Mouse (Mus musculus): Measurements from ENCODE around the gene Tmem253. TPM values are rescaled to one million over a fixed set of nuclear protein-coding genes. Genes with fewer than 3 reads are reported as not detected.
A peak's percentile ranks its signal among the peaks of the same experiment; 100 is the strongest.

Gene Tmem253
- total and polyA plus RNA-seq, 2 experiments from 2014 or later, result 0.18 to 0.57 TPM

DNA sequence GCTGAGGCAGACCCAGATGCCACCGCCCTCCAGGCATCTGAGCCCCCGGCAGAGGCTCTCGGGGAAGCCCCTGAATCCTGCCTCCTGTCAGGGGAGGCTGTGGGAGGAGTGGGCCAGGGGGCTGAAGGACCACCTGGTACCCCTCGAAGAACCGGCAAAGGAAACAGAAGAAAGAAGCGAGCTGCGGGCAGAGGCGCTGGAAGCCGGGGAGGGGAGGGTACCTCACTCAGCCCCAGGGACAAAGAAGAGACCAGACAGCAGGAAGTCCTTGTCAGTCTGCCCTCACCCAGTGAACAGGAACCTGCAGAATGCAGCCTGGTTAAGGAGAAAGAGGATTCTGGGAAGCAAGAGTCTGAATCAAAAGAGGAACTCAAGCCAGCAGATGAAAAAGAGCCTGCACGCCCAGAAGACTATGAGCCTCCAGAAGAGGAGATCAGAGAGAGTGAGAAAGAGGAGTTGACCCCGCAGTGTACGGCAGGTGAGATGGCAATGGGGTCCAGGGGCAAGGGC is 25.9 kb upstream of the Tmem253 start:
- no peak overlapping the region for H3K4me3 ChIP-seq (ENCODE audit: low read depth, low read length)
- peaks cover 54% of the 10 kb centered on the region for H3K36me3 ChIP-seq (replicated peaks; ENCODE audit: control insufficient read depth, insufficient read depth, low read length)
- no peak for DNase-seq (ENCODE audit: low spot score)

DNA sequence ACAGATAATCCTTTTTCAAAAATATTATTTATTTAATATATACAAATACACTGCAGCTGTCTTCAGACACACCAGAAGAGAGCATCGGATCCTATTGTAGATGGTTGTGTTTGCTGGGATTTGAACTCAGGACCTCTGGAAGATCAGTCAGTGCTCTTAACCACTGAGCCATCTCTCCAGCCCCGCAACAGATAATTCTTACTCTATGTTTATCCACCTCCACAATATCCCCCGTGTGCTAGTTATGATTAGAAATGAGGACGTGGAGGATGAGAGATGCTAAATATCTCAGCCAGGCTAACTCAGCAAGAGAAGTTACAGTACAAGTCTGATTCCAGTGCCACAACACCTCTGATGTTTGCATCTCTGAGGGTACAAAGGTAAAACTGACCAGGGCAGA is 21.0 kb upstream of the Tmem253 start:
- no peaks in the 10 kb centered on the region for H3K9me3 ChIP-seq (replicated peaks; ENCODE audit: control insufficient read depth, low read length)
- no peak for ATAC-seq (ENCODE audit: insufficient read depth, low read depth)
- no peaks in the 10 kb centered on the region for H3K27me3 ChIP-seq (ENCODE audit: control insufficient read depth, insufficient read depth, low read length)
- no peak for DNase-seq (ENCODE audit: low spot score)
- WGBS, result 86% methylated on average over 4 of the region's 4 CpGs
- no peak overlapping the region for H3K4me3 ChIP-seq (ENCODE audit: low read depth, low read length)
- no peak overlapping the region for H3K4me2 ChIP-seq (ENCODE audit: low read depth, low read length)
- no peak overlapping the region for H3K27ac ChIP-seq (ENCODE audit: low read depth)
- H3K4me1 ChIP-seq (ENCODE audit: control insufficient read depth, insufficient read depth), result no peaks in the 10 kb centered on the region
- no peak overlapping the region for H3K9ac ChIP-seq (replicated peaks; ENCODE audit: low read depth, low read length)
- peaks cover 91% of the 10 kb centered on the region for H3K36me3 ChIP-seq (replicated peaks; ENCODE audit: control insufficient read depth, insufficient read depth, low read length)
- TF ChIP-seq EP300 (IDR thresholded peaks at IDR 0.05; ENCODE audit: low read depth), result no peak
- TF ChIP-seq CTCF (IDR thresholded peaks at IDR 0.05; ENCODE audit: low read depth), result no peak

More for the DNA sequence above, 25.9 kb upstream of the Tmem253 start:
- Histone ChIP-seq H3K4me1 (ENCODE audit: control insufficient read depth, insufficient read depth) (no peaks in the 10 kb centered on the region; the same call in 1 of the 2 replicates), H3K9ac (replicated peaks; ENCODE audit: low read depth, low read length) (no peak overlapping the region), H3K4me2 (ENCODE audit: low read depth, low read length) (no peak overlapping the region), H3K27ac (ENCODE audit: low read depth) (no peak overlapping the region), H3K27me3 (ENCODE audit: control insufficient read depth, insufficient read depth, low read length) (no peaks in the 10 kb centered on the region), H3K9me3 (replicated peaks; ENCODE audit: control insufficient read depth, low read length) (no peaks in the 10 kb centered on the region)
- WGBS, result 68% methylated on average over 12 of the region's 12 CpGs
- no peak for ATAC-seq (ENCODE audit: insufficient read depth, low read depth)
- no peak for TF ChIP-seq CTCF (IDR thresholded peaks at IDR 0.05; ENCODE audit: low read depth)
- no peak for TF ChIP-seq EP300 (IDR thresholded peaks at IDR 0.05; ENCODE audit: low read depth)

DNA sequence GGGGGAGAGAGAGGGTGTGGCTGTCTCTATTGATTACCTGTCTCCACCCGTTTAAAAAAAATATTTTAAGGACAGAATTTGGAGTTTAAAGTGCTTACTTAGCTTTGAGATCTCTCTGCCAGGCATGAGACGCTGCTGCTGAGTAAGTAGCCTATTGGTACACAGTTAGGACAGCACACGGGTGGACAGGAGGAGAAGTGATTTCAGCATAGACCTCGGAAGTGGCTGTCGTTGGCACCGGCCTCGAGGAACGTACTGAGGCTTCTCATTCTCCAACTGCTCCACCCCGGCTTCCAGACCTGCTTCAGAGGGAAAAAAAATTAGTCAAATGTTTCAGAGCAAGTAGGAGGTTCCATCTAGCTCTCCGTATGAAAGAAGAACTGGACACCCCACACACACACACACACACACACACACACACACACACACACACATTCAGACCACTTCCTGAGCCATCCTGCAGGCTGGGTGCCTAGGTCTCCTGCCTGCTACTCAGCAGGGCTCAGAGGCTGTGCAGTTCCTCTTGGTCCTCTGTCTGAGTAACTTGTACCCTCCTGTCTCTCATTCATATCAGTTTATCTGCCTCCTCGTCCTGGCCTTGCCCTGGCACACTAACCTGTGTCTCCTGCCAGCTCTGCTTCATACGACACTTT is 20.1 kb upstream of the Tmem253 start:
- no peak overlapping the region for H3K4me3 ChIP-seq (ENCODE audit: low read depth, low read length)
- H3K4me1 ChIP-seq (ENCODE audit: control insufficient read depth, insufficient read depth), result no peaks in the 10 kb centered on the region
- no peak for DNase-seq (ENCODE audit: low spot score)
- TF ChIP-seq EP300 (IDR thresholded peaks at IDR 0.05; ENCODE audit: low read depth) (no peak), CTCF (IDR thresholded peaks at IDR 0.05; ENCODE audit: low read depth) (no peak)
- H3K4me2 ChIP-seq (ENCODE audit: low read depth, low read length), result no peak overlapping the region
- no peaks in the 10 kb centered on the region for H3K9me3 ChIP-seq (replicated peaks; ENCODE audit: control insufficient read depth, low read length)
- H3K9ac ChIP-seq (replicated peaks; ENCODE audit: low read depth, low read length), result no peak overlapping the region
- H3K27ac ChIP-seq (ENCODE audit: low read depth), result no peak overlapping the region
- no peaks in the 10 kb centered on the region for H3K27me3 ChIP-seq (ENCODE audit: control insufficient read depth, insufficient read depth, low read length)
- peaks cover 91% of the 10 kb centered on the region for H3K36me3 ChIP-seq (replicated peaks; ENCODE audit: control insufficient read depth, insufficient read depth, low read length)
- WGBS, result 75% methylated on average over 12 of the region's 12 CpGs
- no peak for ATAC-seq (ENCODE audit: insufficient read depth, low read depth)

DNA sequence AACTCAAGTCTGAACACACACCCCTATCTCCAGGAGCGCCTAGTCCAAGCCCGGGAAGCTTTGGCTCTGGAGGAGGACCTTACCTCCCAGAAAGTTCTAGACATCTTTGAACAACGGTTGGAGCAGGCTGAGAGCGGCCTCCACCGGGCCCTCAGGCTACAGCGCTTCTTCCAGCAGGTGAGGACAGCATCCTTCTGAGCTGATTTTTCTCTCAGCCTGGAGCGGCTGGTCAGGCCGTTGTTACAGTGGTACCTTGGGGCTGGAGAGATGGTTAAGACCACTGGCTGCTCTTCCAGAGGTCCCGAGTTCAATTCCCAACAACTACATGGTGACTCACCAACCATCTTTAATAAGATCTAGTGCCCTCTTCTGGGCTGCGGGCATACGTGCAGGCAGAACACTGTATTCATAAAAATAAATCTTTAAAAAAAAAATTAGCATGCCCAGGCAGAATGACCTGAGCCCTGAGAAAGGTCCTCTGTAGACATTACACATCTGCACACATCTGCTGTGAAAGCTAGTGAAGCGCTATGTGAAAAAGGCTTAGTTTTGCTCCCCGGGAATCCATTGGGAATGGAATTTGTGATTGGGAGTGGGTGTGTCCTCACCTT is 19.1 kb upstream of the Tmem253 start:
- DNase-seq (ENCODE audit: low spot score) (peak; percentile 17), ATAC-seq (ENCODE audit: insufficient read depth, low read depth) (no peak)
- TF ChIP-seq EP300 (IDR thresholded peaks at IDR 0.05; ENCODE audit: low read depth), result no peak
- peak; percentile 45 for TF ChIP-seq CTCF (IDR thresholded peaks at IDR 0.05; ENCODE audit: low read depth)
- Histone ChIP-seq H3K9ac (replicated peaks; ENCODE audit: low read depth, low read length) (no peak overlapping the region), H3K4me3 (ENCODE audit: low read depth, low read length) (no peak overlapping the region), H3K9me3 (replicated peaks; ENCODE audit: control insufficient read depth, low read length) (no peaks in the 10 kb centered on the region), H3K36me3 (replicated peaks; ENCODE audit: control insufficient read depth, insufficient read depth, low read length) (peaks cover 85% of the 10 kb centered on the region), H3K27me3 (ENCODE audit: control insufficient read depth, insufficient read depth, low read length) (no peaks in the 10 kb centered on the region), H3K4me1 (ENCODE audit: control insufficient read depth, insufficient read depth) (no peaks in the 10 kb centered on the region), H3K4me2 (ENCODE audit: low read depth, low read length) (no peak overlapping the region), H3K27ac (ENCODE audit: low read depth) (no peak overlapping the region)
- 86% methylated on average over 13 of the region's 13 CpGs for WGBS

DNA sequence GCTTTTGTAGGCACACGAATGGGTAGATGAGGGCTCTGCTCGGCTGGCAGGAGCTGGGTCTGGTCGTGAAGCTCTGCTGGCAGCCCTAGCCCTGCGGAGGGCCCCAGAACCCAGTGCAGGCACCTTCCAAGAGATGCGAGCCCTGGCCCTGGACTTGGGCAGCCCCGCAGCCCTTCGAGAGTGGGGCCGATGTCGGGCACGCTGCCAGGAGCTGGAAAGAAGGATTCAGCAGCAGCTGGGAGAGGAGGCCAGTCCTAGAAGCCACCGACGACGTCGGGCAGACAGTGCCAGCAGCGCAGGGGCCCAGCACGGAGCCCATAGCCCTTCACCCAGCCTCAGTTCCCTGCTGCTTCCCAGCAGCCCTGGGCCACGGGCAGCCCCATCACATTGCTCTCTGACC is 18.6 kb upstream of the Tmem253 start:
- H3K36me3 ChIP-seq (replicated peaks; ENCODE audit: control insufficient read depth, insufficient read depth, low read length), result peaks cover 83% of the 10 kb centered on the region
- H3K27me3 ChIP-seq (ENCODE audit: control insufficient read depth, insufficient read depth, low read length), result no peaks in the 10 kb centered on the region
- ATAC-seq (ENCODE audit: insufficient read depth, low read depth) (peak; percentile 45; the same call in 1 of the 2 replicates), DNase-seq (ENCODE audit: low spot score) (no peak)
- no peak for TF ChIP-seq CTCF (IDR thresholded peaks at IDR 0.05; ENCODE audit: low read depth)
- H3K27ac ChIP-seq (ENCODE audit: low read depth), result no peak overlapping the region
- H3K4me3 ChIP-seq (ENCODE audit: low read depth, low read length), result no peak overlapping the region
- no peak overlapping the region for H3K4me2 ChIP-seq (ENCODE audit: low read depth, low read length)
- WGBS, result 50% methylated on average over 17 of the region's 17 CpGs
- no peaks in the 10 kb centered on the region for H3K9me3 ChIP-seq (replicated peaks; ENCODE audit: control insufficient read depth, low read length)
- H3K4me1 ChIP-seq (ENCODE audit: control insufficient read depth, insufficient read depth), result no peaks in the 10 kb centered on the region
- no peak overlapping the region for H3K9ac ChIP-seq (replicated peaks; ENCODE audit: low read depth, low read length)
